Mouse (Mus musculus) hindbrain, embryonic 13.5 days (tissue): ENCODE measurements at regions not wholly inside any gene's neighbourhood (a gene's known extent, or its start where the extent isn't known, plus 50 kb on each side); places are given as distances from the start of the nearest gene placed in this dataset.
A peak's percentile ranks its signal among the peaks of the same experiment; 100 is the strongest.

ENCODE experiments used
- ATAC-seq: fragments of 200-750 bp; cut with Nextera tagmentation; 2 replicates; pipeline ENCODE4 v1.8.0; 2017; ENCODE audit warnings: moderate TSS enrichment; ENCODE audit not compliant: low FRiP score
- H3K27ac ChIP-seq: fragments of 300-500 bp; sonication (generic); 2 replicates; pipeline ENCODE4 v1.5.1; 2015; ENCODE audit warnings: inconsistent platforms, mild to moderate bottlenecking, moderate library complexity
- H3K27me3 ChIP-seq: fragments of 300-500 bp; sonication (generic); 2 replicates; pipeline ENCODE4 v1.6.1; 2015; ENCODE audit warnings: mild to moderate bottlenecking, inconsistent platforms
- H3K36me3 ChIP-seq: fragments of 300-500 bp; sonication (generic); 2 replicates; pipeline ENCODE4 v1.6.1; 2015; ENCODE audit warnings: mild to moderate bottlenecking, inconsistent platforms
- H3K4me1 ChIP-seq: fragments of 300-500 bp; sonication (generic); replicated peaks from 2 replicates; pipeline ENCODE4 v1.6.1; 2015; ENCODE audit warnings: inconsistent platforms
- H3K4me2 ChIP-seq: fragments of 300-500 bp; sonication (generic); 2 replicates; pipeline ENCODE4 v1.6.1; 2015; ENCODE audit warnings: inconsistent platforms, mild to moderate bottlenecking, moderate library complexity
- H3K4me3 ChIP-seq: fragments of 300-500 bp; sonication (generic); 2 replicates; pipeline ENCODE4 v1.5.1; 2015; ENCODE audit warnings: mild to moderate bottlenecking, inconsistent platforms
- H3K9ac ChIP-seq: fragments of 300-500 bp; sonication (generic); 2 replicates; pipeline ENCODE4 v1.6.1; 2015; ENCODE audit warnings: mild to moderate bottlenecking, inconsistent platforms
- H3K9me3 ChIP-seq: fragments of 300-500 bp; sonication (generic); 2 replicates; pipeline ENCODE4 v1.6.1; 2016; ENCODE audit warnings: inconsistent platforms
- WGBS: fragments of 180-500 bp; shearing (Covaris S2); methylation state at CpG from one replicate; pipeline ENCODE4 v1.1.7; 2015; 5-methylcytosine and 5-hydroxymethylcytosine counted together

- no peak for ATAC-seq
- H3K4me2 ChIP-seq: no peak overlapping the region
- H3K4me1 ChIP-seq: peaks cover 7% of the 10 kb centered on the region
- H3K27ac ChIP-seq: 0 out of 2 replicates have a peak overlapping the region, but pooled peaks have one; percentile 8
- H3K27me3 ChIP-seq: no peaks in the 10 kb centered on the region
- H3K36me3 ChIP-seq: no peaks in the 10 kb centered on the region
- WGBS: 19% methylated on average over 3 of the region's 3 CpGs
- no peak overlapping the region for H3K4me3 ChIP-seq
- no peaks in the 10 kb centered on the region for H3K9me3 ChIP-seq
- H3K9ac ChIP-seq: no peak overlapping the region
These were observed 1827.2 kb downstream of the Poteg start for GRCm38 (mm10) chr8:29274668-29275067.

- Histone ChIP-seq H3K27me3 (no peaks in the 10 kb centered on the region), H3K27ac (no peak overlapping the region), H3K4me3 (no peak overlapping the region), H3K9ac (no peak overlapping the region), H3K4me2 (no peak overlapping the region), H3K9me3 (no peaks in the 10 kb centered on the region), H3K36me3 (no peaks in the 10 kb centered on the region), H3K4me1 (peaks cover 7% of the 10 kb centered on the region)
- ATAC-seq: no peak
- 89% methylated on average over 2 of the region's 2 CpGs for WGBS
These were observed 1831.2 kb downstream of the Poteg start for GRCm38 (mm10) chr8:29278711-29279110.

GRCm38 (mm10) chr8:29279276-29279675 is 1831.8 kb downstream of the Poteg start:
- Histone ChIP-seq H3K36me3 (no peaks in the 10 kb centered on the region), H3K4me2 (no peak overlapping the region), H3K4me1 (peaks cover 7% of the 10 kb centered on the region), H3K9ac (no peak overlapping the region), H3K4me3 (no peak overlapping the region), H3K9me3 (no peaks in the 10 kb centered on the region), H3K27ac (no peak overlapping the region), H3K27me3 (no peaks in the 10 kb centered on the region)
- ATAC-seq: no peak
- WGBS: 57% methylated on average over 3 of the region's 3 CpGs

- H3K36me3 ChIP-seq: no peaks in the 10 kb centered on the region
- no peak overlapping the region for H3K9ac ChIP-seq
- no peaks in the 10 kb centered on the region for H3K9me3 ChIP-seq
- H3K4me1 ChIP-seq: no peaks in the 10 kb centered on the region
- no peaks in the 10 kb centered on the region for H3K27me3 ChIP-seq
- WGBS: 7% methylated on average over 6 of the region's 6 CpGs
- no peak for ATAC-seq
- H3K27ac ChIP-seq: no peak overlapping the region
- H3K4me3 ChIP-seq: no peak overlapping the region
- H3K4me2 ChIP-seq: no peak overlapping the region
These were observed 1842.9 kb downstream of the Poteg start for GRCm38 (mm10) chr8:29290386-29290785.
